Mouse (Mus musculus) embryonic fibroblast, embryonic 13.5 days (primary cell): ENCODE results near the gene C530008M17Rik.

Experiments used
- CTCF ChIP-seq: IDR thresholded peaks from 2 replicates; pipeline ENCODE4 v1.5.1; 2011; ENCODE audit warnings: mild to moderate bottlenecking, control low read depth, low read length, moderate library complexity, borderline replicate concordance; ENCODE audit not compliant: insufficient read depth
- POLR2A ChIP-seq: IDR thresholded peaks from 2 replicates; pipeline ENCODE4 v1.6.1; 2011; ENCODE audit warnings: low read depth, mild to moderate bottlenecking, control low read depth, low read length, moderate library complexity

DNA sequence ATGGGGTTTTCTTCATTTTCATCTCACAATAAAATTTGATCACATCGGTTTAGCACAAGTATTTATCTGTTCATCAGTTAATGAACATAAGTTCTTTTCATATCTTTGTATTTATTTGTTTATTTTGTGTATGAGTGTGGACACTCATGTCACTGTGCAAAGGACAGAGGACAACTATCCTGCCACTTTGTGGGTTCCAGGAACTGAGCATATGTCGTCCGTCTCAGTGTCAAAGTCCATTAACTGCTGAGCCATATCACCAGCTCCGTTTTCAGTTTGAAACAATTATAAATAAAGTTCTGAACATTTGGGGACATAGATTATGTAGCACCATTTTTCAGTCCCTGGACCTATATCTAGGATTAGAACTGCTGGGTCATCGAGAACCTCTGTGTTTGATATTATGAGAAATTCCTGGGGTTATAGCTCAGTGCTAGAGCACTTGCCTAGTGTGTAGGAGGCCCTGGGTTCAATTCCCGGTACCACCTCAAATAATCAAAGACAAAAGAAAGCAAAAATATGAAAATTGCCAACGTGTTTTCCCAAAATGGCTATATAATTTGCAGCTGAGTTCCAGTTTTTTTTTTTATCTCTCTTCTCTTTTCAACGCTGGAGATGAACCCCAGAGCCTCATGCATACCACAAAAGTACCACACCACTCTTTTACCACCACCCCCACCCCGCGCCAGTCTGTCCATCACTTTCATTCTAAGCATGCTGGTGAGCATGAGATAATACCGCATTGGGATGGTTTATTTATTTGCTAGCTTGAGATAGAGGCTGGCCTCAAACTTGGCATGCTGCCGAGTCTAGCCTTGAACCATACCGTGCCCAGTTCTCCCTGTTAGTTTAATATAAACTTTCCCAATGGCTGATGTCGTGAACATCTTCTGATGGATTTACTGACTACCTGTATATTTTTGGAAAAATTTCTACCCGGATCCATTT, 28.6 kb downstream of the C530008M17Rik start:
- TF ChIP-seq CTCF (no peak), POLR2A (no peak)
